In genomic region chr16:15113131-15113530, GRCm38 (mm10) we compare ENCODE assay signal across 19 mouse cellular contexts.
DNase-seq lines count a peak whose midpoint lies in the region; ATAC-seq lines count a peak whose summit lies in the region.
"Had no signal": no experiment of that assay in that cellular context is flagged by ENCODE, and none has a peak within 500 bp of the region (broad histone marks: within the 10 kb centered on the region; RNA-seq: fewer than 3 reads in every experiment).

No protein-coding gene starts in this region.

- peaks cover 37% of the 10 kb centered on the region for H3K4me1 ChIP-seq in embryonic facial prominence, embryonic 10.5 days
- H3K4me1 ChIP-seq: forebrain, embryonic 13.5 days; forebrain, embryonic 15.5 days had no signal

- peak overlapping the region; percentile 27; the same call in 1 of the 2 replicates for H3K27ac ChIP-seq in embryonic facial prominence, embryonic 10.5 days (replicated peaks)
- H3K27ac ChIP-seq: forebrain, embryonic 13.5 days; forebrain, embryonic 15.5 days had no signal

- H3K4me3 ChIP-seq in embryonic facial prominence, embryonic 10.5 days: no peak overlapping the region
- H3K4me3 ChIP-seq: embryonic facial prominence, embryonic 13.5 days; forebrain, embryonic 13.5 days; forebrain, embryonic 15.5 days had no signal

- peak; percentile 28 for DNase-seq in adrenal gland, adult 2 months
- DNase-seq in adrenal gland, postnatal 4 days (ENCODE audit: low spot score in 2 of 2): no peak
- peak; percentile 8 for DNase-seq in adrenal gland, postnatal 14 days
- no peak for DNase-seq in adrenal gland, adult 18-20 months (ENCODE audit: low spot score in 2 of 2)
- DNase-seq in embryonic facial prominence, embryonic 10.5 days (ENCODE audit: low spot score): no peak
- DNase-seq in gonadal fat pad, adult 2 months (ENCODE audit: low read depth): peak; percentile 52
- no peak for DNase-seq in right cerebral cortex, postnatal 10 days (ENCODE audit: low spot score in 2 of 2)
- DNase-seq: adrenal gland, adult 8-10 months; cerebellum, adult 11-12 months; cerebellum, adult 9-10 months; cerebellum, postnatal 10 days; cerebellum, postnatal 25 days; forebrain, postnatal 0 days had no signal

- WGBS in embryonic facial prominence, embryonic 10.5 days: 64% methylated on average over 2 of the region's 2 CpGs

- no peaks in the 10 kb centered on the region for H3K9me3 ChIP-seq in embryonic facial prominence, embryonic 10.5 days
- H3K9me3 ChIP-seq: embryonic facial prominence, embryonic 13.5 days; forebrain, embryonic 13.5 days; forebrain, embryonic 15.5 days had no signal

- H3K36me3 ChIP-seq in embryonic facial prominence, embryonic 10.5 days (replicated peaks): no peaks in the 10 kb centered on the region
- H3K36me3 ChIP-seq: embryonic facial prominence, embryonic 13.5 days; forebrain, embryonic 15.5 days had no signal

- no peaks in the 10 kb centered on the region for H3K27me3 ChIP-seq in embryonic facial prominence, embryonic 10.5 days (replicated peaks; ENCODE audit: low read depth, poor library complexity, severe bottlenecking)
- H3K27me3 ChIP-seq: embryonic facial prominence, embryonic 13.5 days; forebrain, embryonic 13.5 days; forebrain, embryonic 15.5 days; Patski had no signal

- no peak for ATAC-seq in frontal cortex, adult (ENCODE audit: low TSS enrichment)
- ATAC-seq: activated CD4-positive, CD25-positive, alpha-beta regulatory T cell, adult 4 months; forebrain, embryonic 13.5 days; forebrain, embryonic 15.5 days; forebrain, postnatal 0 days; Patski had no signal

Comparison
In these comparisons a context has a peak if more than half of its experiments do, and no peak if none do; other contexts are left out.
1. DNase-seq: peak in adrenal gland, adult 2 months (single experiment), adrenal gland, postnatal 14 days (single experiment) and gonadal fat pad, adult 2 months (single experiment); none in adrenal gland, postnatal 4 days (0 of 2), adrenal gland, adult 18-20 months (0 of 2), embryonic facial prominence, embryonic 10.5 days (single experiment) and right cerebral cortex, postnatal 10 days (0 of 2).